Mouse (Mus musculus) neural tube, embryonic 14.5 days (tissue): ENCODE results near the gene Eml3. TPM values are rescaled to one million over a fixed set of nuclear protein-coding genes. Genes with fewer than 3 reads are reported as not detected.

ENCODE experiments used
- ATAC-seq: fragments of 200-750 bp; cut with Nextera tagmentation; 2 replicates; pipeline ENCODE4 v1.8.0; 2017; ENCODE audit warnings: low read depth, mild to moderate bottlenecking, moderate TSS enrichment, moderate library complexity
- H3K27ac ChIP-seq: fragments of 300-500 bp; sonication (generic); 2 replicates; pipeline ENCODE4 v1.5.1; 2014; ENCODE audit warnings: low read depth, mild to moderate bottlenecking, control low read depth, low read length, moderate library complexity, mixed read lengths
- H3K27me3 ChIP-seq: fragments of 300-500 bp; sonication (generic); 2 replicates; pipeline ENCODE4 v1.6.1; 2014; ENCODE audit warnings: low read length; ENCODE audit not compliant: control insufficient read depth, insufficient read depth
- H3K36me3 ChIP-seq: fragments of 300-500 bp; sonication (generic); 2 replicates; pipeline ENCODE4 v1.6.1; 2014; ENCODE audit warnings: low read length, mixed read lengths; ENCODE audit not compliant: control insufficient read depth, insufficient read depth
- H3K4me1 ChIP-seq: fragments of 300-500 bp; sonication (generic); 2 replicates; pipeline ENCODE4 v1.6.1; 2014; ENCODE audit warnings: low read length; ENCODE audit not compliant: control insufficient read depth, insufficient read depth
- H3K4me2 ChIP-seq: fragments of 300-500 bp; sonication (generic); 2 replicates; pipeline ENCODE4 v1.6.1; 2014; ENCODE audit warnings: mild to moderate bottlenecking, low read depth, low read length, control low read depth
- H3K4me3 ChIP-seq: fragments of 300-500 bp; sonication (generic); 2 replicates; pipeline ENCODE4 v1.5.1; 2014; ENCODE audit warnings: low read depth, low read length, control low read depth, mixed read lengths
- H3K9ac ChIP-seq: fragments of 300-500 bp; sonication (generic); replicated peaks from 2 replicates; pipeline ENCODE4 v1.6.1; 2014; ENCODE audit warnings: low read depth, mild to moderate bottlenecking, control low read depth, low read length, mixed read lengths
- H3K9me3 ChIP-seq: fragments of 300-500 bp; sonication (generic); 2 replicates; pipeline ENCODE4 v1.6.1; 2016; ENCODE audit warnings: low read length; ENCODE audit not compliant: control insufficient read depth
- WGBS: fragments of 180-500 bp; shearing (Covaris S2); extraction: QIAGEN DNeasy Blood & Tissue Kit; methylation state at CpG from one replicate; pipeline ENCODE4 v1.1.7; 2014; 5-methylcytosine and 5-hydroxymethylcytosine counted together
- polyA plus RNA-seq: library from polyadenylated mRNA; unstranded; fragments of >200 nt; fragmentation: Nextera tagmentation; extraction: Ambion mirVana; gene quantifications from 2 replicates; pipeline ENCODE4 v1.2.1, GENCODE M21; 2014

The Eml3 gene
- polyA plus RNA-seq, 1 experiment from 2014 or later, result 6.2 TPM

GRCm38 (mm10) chr19:8953135-8954039 is 24.0 kb downstream of the Eml3 start, which contains the start of gene Tut1:
Gene Tut1, plus strand, starts transcription at chr19:8953847.
- Histone ChIP-seq H3K27ac (peak within 1 kb of the TSS; percentile 86), H3K4me1 (peaks cover 18% of the 10 kb centered on the region), H3K4me2 (peak within 1 kb of the TSS; percentile 91), H3K9me3 (no peaks in the 10 kb centered on the region), H3K36me3 (peaks cover 32% of the 10 kb centered on the region), H3K9ac (peak within 1 kb of the TSS; percentile 58), H3K27me3 (no peaks in the 10 kb centered on the region), H3K4me3 (peak within 1 kb of the TSS; percentile 84)
- peak; percentile 97 for ATAC-seq
- WGBS, result 2% methylated on average over 46 of the region's 46 CpGs

DNA sequence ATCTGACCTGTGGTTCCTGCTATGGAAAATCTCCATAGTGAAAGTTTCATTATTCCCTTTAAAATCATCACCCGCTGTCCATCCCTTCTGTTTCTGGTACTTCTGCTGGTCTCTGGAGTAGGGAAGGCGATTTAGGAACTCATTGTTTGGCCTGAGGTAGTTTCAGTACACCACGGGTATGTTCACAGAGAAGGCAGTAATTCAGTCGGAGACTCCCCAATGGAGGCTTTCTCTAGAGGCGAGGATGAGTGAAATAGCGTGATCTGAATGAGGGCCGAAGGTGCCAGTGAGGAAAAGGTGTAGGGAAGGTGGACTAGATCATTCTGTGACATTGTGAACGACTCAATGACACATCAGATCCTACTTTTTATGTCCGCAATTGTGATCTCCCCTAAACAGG is 24.8 kb downstream of the Eml3 start:
- Histone ChIP-seq H3K4me1 (peaks cover 18% of the 10 kb centered on the region), H3K9me3 (no peaks in the 10 kb centered on the region), H3K4me3 (peak overlapping the region; percentile 84), H3K9ac (peak overlapping the region; percentile 58), H3K27ac (peak overlapping the region; percentile 65), H3K4me2 (peak overlapping the region; percentile 91), H3K36me3 (peaks cover 26% of the 10 kb centered on the region), H3K27me3 (no peaks in the 10 kb centered on the region)
- WGBS, result 8% methylated on average over 9 of the region's 9 CpGs
- ATAC-seq, result no peak

- no peak overlapping the region for H3K27ac ChIP-seq
- 100% methylated on average over 2 of the region's 2 CpGs for WGBS
- H3K9me3 ChIP-seq, result no peaks in the 10 kb centered on the region
- peaks cover 5% of the 10 kb centered on the region; the same call in 1 of the 2 replicates for H3K4me1 ChIP-seq
- no peaks in the 10 kb centered on the region for H3K27me3 ChIP-seq
- ATAC-seq, result no peak
- H3K4me2 ChIP-seq, result no peak overlapping the region
- H3K36me3 ChIP-seq, result peaks cover 46% of the 10 kb centered on the region
- no peak overlapping the region for H3K4me3 ChIP-seq
- no peak overlapping the region for H3K9ac ChIP-seq
Measured at GRCm38 (mm10) chr19:8962256-8962655, 32.9 kb downstream of the Eml3 start.

GRCm38 (mm10) chr19:8965075-8965474 is 35.7 kb downstream of the Eml3 start:
- no peak overlapping the region for H3K9ac ChIP-seq
- no peaks in the 10 kb centered on the region for H3K9me3 ChIP-seq
- H3K27ac ChIP-seq, result no peak overlapping the region
- no peak overlapping the region for H3K4me3 ChIP-seq
- H3K4me1 ChIP-seq, result peaks cover 5% of the 10 kb centered on the region
- H3K36me3 ChIP-seq, result peaks cover 36% of the 10 kb centered on the region
- ATAC-seq, result no peak
- H3K4me2 ChIP-seq, result no peak overlapping the region
- no peaks in the 10 kb centered on the region for H3K27me3 ChIP-seq
- 93% methylated on average over 11 of the region's 11 CpGs for WGBS

GRCm38 (mm10) chr19:8965771-8966170 is 36.4 kb downstream of the Eml3 start:
- Histone ChIP-seq H3K9ac (peak overlapping the region; percentile 52), H3K4me2 (peak overlapping the region; percentile 57; the same call in 1 of the 2 replicates), H3K4me3 (peak overlapping the region; percentile 64), H3K36me3 (peaks cover 39% of the 10 kb centered on the region), H3K27ac (peak overlapping the region; percentile 83), H3K9me3 (no peaks in the 10 kb centered on the region), H3K4me1 (peaks cover 5% of the 10 kb centered on the region), H3K27me3 (no peaks in the 10 kb centered on the region)
- ATAC-seq, result no peak
- 84% methylated on average over 8 of the region's 8 CpGs for WGBS

- peak overlapping the region; percentile 83 for H3K27ac ChIP-seq
- 47% methylated on average over 5 of the region's 5 CpGs for WGBS
- ATAC-seq, result no peak
Measured at GRCm38 (mm10) chr19:8966198-8966589, 36.8 kb downstream of the Eml3 start.

GRCm38 (mm10) chr19:8966590-8967372 is 37.4 kb downstream of the Eml3 start, which contains the start of gene Eef1g:
Gene Eef1g, plus strand, starts transcription at chr19:8967041.
- under 1% methylated on average over 52 of the region's 52 CpGs for WGBS
- Histone ChIP-seq H3K4me1 (peaks cover 5% of the 10 kb centered on the region), H3K36me3 (peaks cover 46% of the 10 kb centered on the region), H3K27ac (peak within 1 kb of the TSS; percentile 83), H3K9ac (peak within 1 kb of the TSS; percentile 70), H3K9me3 (no peaks in the 10 kb centered on the region), H3K27me3 (no peaks in the 10 kb centered on the region), H3K4me3 (peak within 1 kb of the TSS; percentile 64), H3K4me2 (peak within 1 kb of the TSS; percentile 65)
- peak; percentile 98 for ATAC-seq

More at GRCm38 (mm10) chr19:8966198-8966589, 36.8 kb downstream of the Eml3 start:
- H3K36me3 ChIP-seq, result peaks cover 43% of the 10 kb centered on the region
- no peaks in the 10 kb centered on the region for H3K9me3 ChIP-seq
- no peaks in the 10 kb centered on the region for H3K27me3 ChIP-seq
- H3K4me2 ChIP-seq, result peak overlapping the region; percentile 57
- H3K4me3 ChIP-seq, result peak overlapping the region; percentile 64
- H3K4me1 ChIP-seq, result peaks cover 5% of the 10 kb centered on the region
- H3K9ac ChIP-seq, result peak overlapping the region; percentile 52

- H3K4me1 ChIP-seq, result peaks cover 5% of the 10 kb centered on the region
- peak; percentile 5; the same call in 1 of the 2 replicates for ATAC-seq
- peak overlapping the region; percentile 64 for H3K4me3 ChIP-seq
- H3K9ac ChIP-seq, result peak overlapping the region; percentile 70
- H3K27ac ChIP-seq, result peak overlapping the region; percentile 83
- H3K4me2 ChIP-seq, result peak overlapping the region; percentile 65
- H3K36me3 ChIP-seq, result peaks cover 46% of the 10 kb centered on the region
- no peaks in the 10 kb centered on the region for H3K9me3 ChIP-seq
- H3K27me3 ChIP-seq, result no peaks in the 10 kb centered on the region
- under 1% methylated on average over 8 of the region's 8 CpGs for WGBS
Measured at GRCm38 (mm10) chr19:8967373-8967743, 38.0 kb downstream of the Eml3 start.
